ENCODE assay signal across 24 mouse cellular contexts in the genomic region with DNA sequence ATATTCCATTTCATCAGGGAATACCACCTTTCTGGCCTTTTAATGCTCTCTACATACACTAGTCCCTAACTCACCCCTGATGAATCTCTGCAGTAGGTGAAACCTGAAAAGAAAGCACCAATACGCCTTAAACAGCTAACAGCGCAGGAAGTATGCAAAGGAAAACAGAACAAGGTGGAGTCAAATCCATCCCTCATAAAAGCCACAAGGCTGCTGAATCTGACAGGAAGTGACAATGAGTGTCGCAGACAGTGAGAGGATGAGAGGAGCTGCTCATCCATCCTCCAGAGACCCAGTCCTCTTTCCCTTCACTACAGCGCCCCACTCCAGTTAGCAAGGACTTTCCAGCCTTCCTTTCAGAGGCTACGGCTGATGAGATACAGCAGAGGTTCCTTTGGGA. TPM values are rescaled to one million over a fixed set of nuclear protein-coding genes. Genes with fewer than 3 reads are reported as not detected.
DNase-seq lines count a peak whose midpoint lies in the region; ATAC-seq and TF ChIP-seq lines count a peak whose summit lies in the region.
"Had no signal": no experiment of that assay in that cellular context is flagged by ENCODE, and none has a peak within 500 bp of the region (broad histone marks: within the 10 kb centered on the region; RNA-seq: fewer than 3 reads in every experiment).

No protein-coding gene starts in this region.

- TF ChIP-seq EP300 in CH12.LX (IDR thresholded peaks at IDR 0.05; ENCODE audit: low read length), result no peak

- WGBS in intestine, embryonic 15.5 days, result 77% methylated on average over 5 of the region's 5 CpGs
- WGBS in intestine, embryonic 16.5 days, result 78% methylated on average over 5 of the region's 5 CpGs
- 86% methylated on average over 5 of the region's 5 CpGs for WGBS in embryonic facial prominence, embryonic 10.5 days

- H3K27ac ChIP-seq in intestine, embryonic 15.5 days, result peak overlapping the region; percentile 6; the same call in 1 of the 2 replicates
- no peak overlapping the region for H3K27ac ChIP-seq in intestine, embryonic 16.5 days (ENCODE audit: low read length)
- no peak overlapping the region for H3K27ac ChIP-seq in CH12.LX (ENCODE audit: insufficient read depth, low read depth)
- no peak overlapping the region for H3K27ac ChIP-seq in embryonic facial prominence, embryonic 10.5 days (replicated peaks)
- H3K27ac ChIP-seq: embryonic facial prominence, embryonic 15.5 days; heart, embryonic 10.5 days; hindbrain, embryonic 10.5 days; kidney, postnatal 0 days; left cerebral cortex, adult 2 months; liver, embryonic 13.5 days; stomach, postnatal 0 days had no signal

- peaks cover 2% of the 10 kb centered on the region; the same call in 1 of the 2 replicates for H3K79me2 ChIP-seq in CH12.LX (replicated peaks; ENCODE audit: control insufficient read depth, extremely low read depth, insufficient read depth, poor library complexity, severe bottlenecking)

- no peaks in the 10 kb centered on the region for H3K9me3 ChIP-seq in intestine, embryonic 15.5 days
- no peaks in the 10 kb centered on the region for H3K9me3 ChIP-seq in intestine, embryonic 16.5 days (ENCODE audit: control insufficient read depth, low read length)
- no peaks in the 10 kb centered on the region for H3K9me3 ChIP-seq in CH12.LX (replicated peaks; ENCODE audit: low read length)
- no peaks in the 10 kb centered on the region for H3K9me3 ChIP-seq in embryonic facial prominence, embryonic 10.5 days
- H3K9me3 ChIP-seq: embryonic facial prominence, embryonic 15.5 days; heart, embryonic 10.5 days; hindbrain, embryonic 10.5 days; liver, embryonic 13.5 days had no signal

- in situ Hi-C loops in CH12.LX (cut with MboI; ENCODE audit: low pct_ligation_motif_present, low pct_unique_long_range_greater_than_20kb, low sequenced_read_pairs), result no loop called here

- no peak overlapping the region for H3K4me2 ChIP-seq in intestine, embryonic 15.5 days (replicated peaks)
- no peak overlapping the region for H3K4me2 ChIP-seq in intestine, embryonic 16.5 days (ENCODE audit: low read depth, low read length)
- no peak overlapping the region for H3K4me2 ChIP-seq in CH12.LX (ENCODE audit: insufficient read depth, low read depth, poor library complexity, severe bottlenecking)
- H3K4me2 ChIP-seq: embryonic facial prominence, embryonic 15.5 days; liver, embryonic 13.5 days had no signal

- no peak for TF ChIP-seq CTCF in CH12.LX (conservative IDR thresholded peaks at IDR 0.05 in 1 of 2, IDR thresholded peaks at IDR 0.05 in 1 of 2; ENCODE audit: low read depth in 2 of 2, low read length in 2 of 2)

- TF ChIP-seq RAD21 in CH12.LX (IDR thresholded peaks at IDR 0.05; ENCODE audit: low read depth, low read length), result no peak

- no peak for ATAC-seq in intestine, embryonic 15.5 days
- no peak for ATAC-seq in intestine, embryonic 16.5 days
- ATAC-seq: forebrain, embryonic 16.5 days; hindbrain, embryonic 16.5 days; midbrain, embryonic 16.5 days had no signal

- no peaks in the 10 kb centered on the region for H3K27me3 ChIP-seq in intestine, embryonic 15.5 days (replicated peaks)
- H3K27me3 ChIP-seq in intestine, embryonic 16.5 days (replicated peaks; ENCODE audit: control insufficient read depth, insufficient read depth, low read length), result no peaks in the 10 kb centered on the region
- H3K27me3 ChIP-seq in CH12.LX (replicated peaks), result no peaks in the 10 kb centered on the region
- H3K27me3 ChIP-seq in embryonic facial prominence, embryonic 10.5 days (replicated peaks; ENCODE audit: low read depth, poor library complexity, severe bottlenecking), result no peaks in the 10 kb centered on the region
- H3K27me3 ChIP-seq: embryonic facial prominence, embryonic 15.5 days; liver, embryonic 13.5 days; megakaryocyte, embryonic 14.5 days had no signal

- dilution Hi-C loops in CH12.LX (cut with MboI; ENCODE audit: extremely low pct_ligation_motif_present, extremely low pct_unique_long_range_greater_than_20kb, low sequenced_read_pairs), result no loop called here

- no peak for TF ChIP-seq POLR2A in CH12.LX (IDR thresholded peaks at IDR 0.05; ENCODE audit: low read depth, low read length)

- peak; percentile 10 for DNase-seq in retina, embryonic 14.5 days (ENCODE audit: low spot score)
- DNase-seq in retina, postnatal 1 day, result no peak
- DNase-seq in CH12.LX (ENCODE audit: extremely low read depth), result peak; percentile 35
- DNase-seq in naive thymus-derived CD4-positive, alpha-beta T cell, adult 2 months (ENCODE audit: low read depth), result peak; percentile 68
- no peak for DNase-seq in embryonic facial prominence, embryonic 10.5 days (ENCODE audit: low spot score)
- DNase-seq: adrenal gland, postnatal 10 days; cerebellum, adult 2 months; cerebellum, postnatal 36 days; gastrocnemius, postnatal 10 days; kidney, adult 18-20 months; liver, embryonic 13.5 days had no signal

- no peak overlapping the region for H3K4me3 ChIP-seq in intestine, embryonic 15.5 days (replicated peaks)
- H3K4me3 ChIP-seq in intestine, embryonic 16.5 days (ENCODE audit: low read length), result no peak overlapping the region
- no peak overlapping the region for H3K4me3 ChIP-seq in CH12.LX (replicated peaks in 1 of 3; ENCODE audit: low read depth in 2 of 3, low read length in 2 of 3, poor library complexity in 1 of 3)
- no peak overlapping the region for H3K4me3 ChIP-seq in embryonic facial prominence, embryonic 10.5 days
- H3K4me3 ChIP-seq: embryonic facial prominence, embryonic 15.5 days; heart, embryonic 10.5 days; hindbrain, embryonic 10.5 days; left cerebral cortex, adult 2 months; liver, embryonic 13.5 days; megakaryocyte, embryonic 14.5 days; myocyte had no signal

- no peak overlapping the region for H3K9ac ChIP-seq in intestine, embryonic 15.5 days
- H3K9ac ChIP-seq in intestine, embryonic 16.5 days (ENCODE audit: low read depth, low read length), result no peak overlapping the region
- no peak overlapping the region for H3K9ac ChIP-seq in CH12.LX (ENCODE audit: insufficient read depth, low read depth)
- H3K9ac ChIP-seq: embryonic facial prominence, embryonic 15.5 days; liver, embryonic 13.5 days had no signal

- H3K36me3 ChIP-seq in intestine, embryonic 15.5 days, result no peaks in the 10 kb centered on the region
- no peaks in the 10 kb centered on the region for H3K36me3 ChIP-seq in intestine, embryonic 16.5 days (ENCODE audit: control insufficient read depth, insufficient read depth, low read length)
- peaks cover 4 to 13% of the 10 kb centered on the region in 2 experiments for H3K36me3 ChIP-seq in CH12.LX (replicated peaks in 1 of 2; ENCODE audit: control insufficient read depth in 1 of 2, insufficient read depth in 1 of 2, low read length in 1 of 2)
- peaks cover 60% of the 10 kb centered on the region for H3K36me3 ChIP-seq in embryonic facial prominence, embryonic 10.5 days (replicated peaks)

- H3K4me1 ChIP-seq in intestine, embryonic 15.5 days (replicated peaks), result 0 out of 2 replicates have a peak, but pooled peaks cover 3% of the 10 kb centered on the region
- H3K4me1 ChIP-seq in intestine, embryonic 16.5 days (ENCODE audit: control insufficient read depth, insufficient read depth, low read length), result no peaks in the 10 kb centered on the region
- H3K4me1 ChIP-seq in CH12.LX (ENCODE audit: control insufficient read depth in 1 of 2, insufficient read depth in 2 of 2), result peaks cover 0 to 13% of the 10 kb centered on the region in 2 experiments; a peak in 2 of 4 replicates
- no peaks in the 10 kb centered on the region for H3K4me1 ChIP-seq in embryonic facial prominence, embryonic 10.5 days
- H3K4me1 ChIP-seq: embryonic facial prominence, embryonic 15.5 days; heart, embryonic 10.5 days; hindbrain, embryonic 10.5 days had no signal

TF ChIP-seq in CH12.LX, 34 proteins besides CTCF, POLR2A, EP300 and RAD21:
- no peak for TF ChIP-seq RCOR1 (conservative IDR thresholded peaks at IDR 0.05; ENCODE audit: low read depth, low read length)
- TF ChIP-seq TBP (conservative IDR thresholded peaks at IDR 0.05; ENCODE audit: low read depth, low read length), result 0 out of 2 replicates have a peak, but pooled peaks have one; percentile 18

RNA-seq across cellular contexts. Expression of a gene that starts 14.9 kb away (rescaled TPM):
- polyA plus RNA-seq in intestine, embryonic 15.5 days (2015; fragmentation: Nextera tagmentation; extraction: Ambion mirVana), result 8.9 and 9.6 TPM in 2 replicates
- 7.0 and 8.1 TPM in 2 replicates for polyA plus RNA-seq in intestine, embryonic 16.5 days (2015; fragmentation: Nextera tagmentation; extraction: Ambion mirVana)
- total RNA-seq in CH12.LX (2012; rRNA removed) (2.6 TPM in 2 replicates), CH12.LX (2014; rRNA removed) (4.5 and 6.7 TPM in 2 replicates)
- 3.8 and 4.0 TPM in 2 replicates for polyA plus RNA-seq in CH12.LX (2012; ENCODE audit: insufficient read length, low read depth)
- polyA plus RNA-seq in embryonic facial prominence, embryonic 10.5 days (2016; fragmentation: Nextera tagmentation; extraction: Ambion mirVana), result 18.0 and 19.3 TPM in 2 replicates

RNA-seq across cellular contexts. Expression of a gene that starts 47.1 kb away (rescaled TPM):
- polyA plus RNA-seq in intestine, embryonic 15.5 days (2015; fragmentation: Nextera tagmentation; extraction: Ambion mirVana), result 31.1 and 31.3 TPM in 2 replicates
- polyA plus RNA-seq in intestine, embryonic 16.5 days (2015; fragmentation: Nextera tagmentation; extraction: Ambion mirVana), result 22.9 and 25.6 TPM in 2 replicates
- 41.3 and 45.2 TPM in 2 replicates for total RNA-seq in CH12.LX (2012; rRNA removed)
- 57.4 and 68.7 TPM in 2 replicates for total RNA-seq in CH12.LX (2014; rRNA removed)
- 43.6 and 48.4 TPM in 2 replicates for polyA plus RNA-seq in CH12.LX (2012; ENCODE audit: insufficient read length, low read depth)
- 45.0 and 46.5 TPM in 2 replicates for polyA plus RNA-seq in embryonic facial prominence, embryonic 10.5 days (2016; fragmentation: Nextera tagmentation; extraction: Ambion mirVana)

Comparison
In these comparisons a context has a peak if more than half of its experiments do, and no peak if none do; other contexts are left out.
1. DNase-seq: peak in retina, embryonic 14.5 days (single experiment), CH12.LX (single experiment) and naive thymus-derived CD4-positive, alpha-beta T cell, adult 2 months (single experiment); none in retina, postnatal 1 day (single experiment) and embryonic facial prominence, embryonic 10.5 days (single experiment).